Mouse (Mus musculus) heart, embryonic 15.5 days (tissue): ENCODE data around the gene Ace. TPM values are rescaled to one million over a fixed set of nuclear protein-coding genes. Genes with fewer than 3 reads are reported as not detected.

Experiments
- ATAC-seq: fragments of 200-750 bp; cut with Nextera tagmentation; replicated peaks from 2 replicates; pipeline ENCODE4 v1.8.0; 2017; ENCODE audit warnings: low read depth, moderate TSS enrichment; ENCODE audit not compliant: insufficient number of reproducible peaks, insufficient read depth, low FRiP score
- H3K27ac ChIP-seq: fragments of 300-500 bp; sonication (generic); 2 replicates; pipeline ENCODE4 v1.5.1; 2015; ENCODE audit warnings: mild to moderate bottlenecking, inconsistent platforms
- H3K27me3 ChIP-seq: fragments of 300-500 bp; sonication (generic); 2 replicates; pipeline ENCODE4 v1.6.1; 2015; ENCODE audit warnings: inconsistent platforms
- H3K36me3 ChIP-seq: fragments of 300-500 bp; sonication (generic); 2 replicates; pipeline ENCODE4 v1.6.1; 2015; ENCODE audit warnings: mild to moderate bottlenecking, inconsistent platforms
- H3K4me1 ChIP-seq: fragments of 300-500 bp; sonication (generic); replicated peaks from 2 replicates; pipeline ENCODE4 v1.6.1; 2015; ENCODE audit warnings: inconsistent platforms
- H3K4me2 ChIP-seq: fragments of 300-500 bp; sonication (generic); 2 replicates; pipeline ENCODE4 v1.6.1; 2015; ENCODE audit warnings: inconsistent platforms, mild to moderate bottlenecking, moderate library complexity
- H3K4me3 ChIP-seq: fragments of 300-500 bp; sonication (generic); 2 replicates; pipeline ENCODE4 v1.5.1; 2015; ENCODE audit warnings: mild to moderate bottlenecking, inconsistent platforms
- H3K9ac ChIP-seq: fragments of 300-500 bp; sonication (generic); 2 replicates; pipeline ENCODE4 v1.6.1; 2015; ENCODE audit warnings: mild to moderate bottlenecking, inconsistent platforms
- H3K9me3 ChIP-seq: fragments of 300-500 bp; sonication (generic); replicated peaks from 2 replicates; pipeline ENCODE4 v1.6.1; 2016; ENCODE audit warnings: inconsistent platforms
- WGBS: fragments of 180-500 bp; shearing (Covaris S2); methylation state at CpG from one replicate; pipeline ENCODE4 v1.1.7; 2015; ENCODE audit warnings: mixed read lengths; 5-methylcytosine and 5-hydroxymethylcytosine counted together
- polyA plus RNA-seq: library from polyadenylated mRNA; unstranded; fragments of >200 nt; fragmentation: Nextera tagmentation; extraction: Ambion mirVana; gene quantifications from 2 replicates; pipeline ENCODE4 v1.2.1, GENCODE M21; 2015

Gene Ace
- polyA plus RNA-seq, 1 experiment from 2014 or later = 3.3 TPM

- no peak overlapping the region for H3K27ac ChIP-seq
- no peaks in the 10 kb centered on the region for H3K36me3 ChIP-seq
- WGBS = 74% methylated on average over 2 of the region's 2 CpGs
- H3K4me3 ChIP-seq = no peak overlapping the region
- peaks cover 19% of the 10 kb centered on the region for H3K4me1 ChIP-seq
- no peaks in the 10 kb centered on the region for H3K9me3 ChIP-seq
- H3K27me3 ChIP-seq = peaks cover 20% of the 10 kb centered on the region; the same call in 1 of the 2 replicates
- ATAC-seq = no peak
- no peak overlapping the region for H3K9ac ChIP-seq
- no peak overlapping the region for H3K4me2 ChIP-seq
Measured at GRCm38 (mm10) chr11:105948255-105948654, 19.5 kb upstream of the Ace start.

- Histone ChIP-seq H3K9ac (no peak overlapping the region), H3K4me2 (no peak overlapping the region), H3K9me3 (no peaks in the 10 kb centered on the region), H3K4me3 (no peak overlapping the region), H3K27ac (no peak overlapping the region), H3K4me1 (no peaks in the 10 kb centered on the region), H3K27me3 (peaks cover 20% of the 10 kb centered on the region; the same call in 1 of the 2 replicates), H3K36me3 (no peaks in the 10 kb centered on the region)
- WGBS = 55% methylated on average over 4 of the region's 4 CpGs
- ATAC-seq = no peak
Measured at GRCm38 (mm10) chr11:105950519-105950918, 17.2 kb upstream of the Ace start.

GRCm38 (mm10) chr11:105951601-105952044 lies 16.1 kb upstream of the Ace start:
- Histone ChIP-seq H3K9me3 (no peaks in the 10 kb centered on the region), H3K4me1 (no peaks in the 10 kb centered on the region), H3K4me3 (no peak overlapping the region), H3K9ac (no peak overlapping the region), H3K27ac (no peak overlapping the region), H3K27me3 (peaks cover 17% of the 10 kb centered on the region; the same call in 1 of the 2 replicates), H3K4me2 (no peak overlapping the region), H3K36me3 (no peaks in the 10 kb centered on the region)
- WGBS = 53% methylated on average over 3 of the region's 3 CpGs
- ATAC-seq = no peak

GRCm38 (mm10) chr11:105952111-105952510 lies 15.6 kb upstream of the Ace start:
- Histone ChIP-seq H3K4me1 (no peaks in the 10 kb centered on the region), H3K36me3 (no peaks in the 10 kb centered on the region), H3K4me2 (no peak overlapping the region), H3K4me3 (no peak overlapping the region), H3K9ac (no peak overlapping the region), H3K27ac (no peak overlapping the region), H3K27me3 (peaks cover 16% of the 10 kb centered on the region; the same call in 1 of the 2 replicates), H3K9me3 (no peaks in the 10 kb centered on the region)
- no peak for ATAC-seq
- 85% methylated on average over 9 of the region's 9 CpGs for WGBS

GRCm38 (mm10) chr11:105952911-105953386 lies 14.8 kb upstream of the Ace start, which contains the start of gene Cyb561:
Gene Cyb561 (minus strand): TSS chr11:105953336.
- H3K36me3 ChIP-seq = no peaks in the 10 kb centered on the region
- H3K4me2 ChIP-seq = no peak within 1 kb of the TSS
- H3K9me3 ChIP-seq = no peaks in the 10 kb centered on the region
- no peak within 1 kb of the TSS for H3K4me3 ChIP-seq
- no peak within 1 kb of the TSS for H3K9ac ChIP-seq
- 68% methylated on average over 12 of the region's 12 CpGs for WGBS
- peaks cover 13% of the 10 kb centered on the region; the same call in 1 of the 2 replicates for H3K27me3 ChIP-seq
- H3K4me1 ChIP-seq = no peaks in the 10 kb centered on the region
- ATAC-seq = no peak
- no peak within 1 kb of the TSS for H3K27ac ChIP-seq

GRCm38 (mm10) chr11:105953402-105953801 lies 14.3 kb upstream of the Ace start:
- H3K9ac ChIP-seq = no peak overlapping the region
- no peak overlapping the region for H3K27ac ChIP-seq
- peak; percentile 51; the same call in 1 of the 2 replicates for ATAC-seq
- H3K27me3 ChIP-seq = peaks cover 11% of the 10 kb centered on the region; the same call in 1 of the 2 replicates
- no peak overlapping the region for H3K4me2 ChIP-seq
- no peaks in the 10 kb centered on the region for H3K9me3 ChIP-seq
- WGBS = 52% methylated on average over 6 of the region's 6 CpGs
- H3K4me1 ChIP-seq = 0 out of 2 replicates have a peak, but pooled peaks cover 3% of the 10 kb centered on the region
- H3K36me3 ChIP-seq = no peaks in the 10 kb centered on the region
- no peak overlapping the region for H3K4me3 ChIP-seq

- no peak overlapping the region for H3K27ac ChIP-seq
- no peak overlapping the region for H3K4me3 ChIP-seq
- peaks cover 15% of the 10 kb centered on the region for H3K4me1 ChIP-seq
- 0 out of 2 replicates have a peak, but pooled peaks cover 4% of the 10 kb centered on the region for H3K27me3 ChIP-seq
- no peak overlapping the region for H3K4me2 ChIP-seq
- no peaks in the 10 kb centered on the region for H3K9me3 ChIP-seq
- no peak for ATAC-seq
- no peaks in the 10 kb centered on the region for H3K36me3 ChIP-seq
- H3K9ac ChIP-seq = no peak overlapping the region
- WGBS = 84% methylated on average over 28 of the region's 28 CpGs
Measured at GRCm38 (mm10) chr11:105955815-105956430, 11.8 kb upstream of the Ace start.

GRCm38 (mm10) chr11:105957501-105957900 lies 10.2 kb upstream of the Ace start:
- Histone ChIP-seq H3K27ac (0 out of 2 replicates have a peak overlapping the region, but pooled peaks have one; percentile 1), H3K4me1 (peaks cover 15% of the 10 kb centered on the region), H3K9ac (no peak overlapping the region), H3K27me3 (no peaks in the 10 kb centered on the region), H3K4me3 (no peak overlapping the region), H3K9me3 (no peaks in the 10 kb centered on the region), H3K36me3 (no peaks in the 10 kb centered on the region), H3K4me2 (no peak overlapping the region)
- 57% methylated on average over 6 of the region's 6 CpGs for WGBS
- ATAC-seq = no peak

GRCm38 (mm10) chr11:105958566-105958965 lies 9.2 kb upstream of the Ace start:
- 38% methylated on average over 1 of the region's 1 CpGs for WGBS
- Histone ChIP-seq H3K4me2 (no peak overlapping the region), H3K9ac (no peak overlapping the region), H3K36me3 (no peaks in the 10 kb centered on the region), H3K27ac (no peak overlapping the region; the same call in 1 of the 2 replicates), H3K27me3 (no peaks in the 10 kb centered on the region), H3K9me3 (no peaks in the 10 kb centered on the region), H3K4me3 (no peak overlapping the region), H3K4me1 (peaks cover 15% of the 10 kb centered on the region)
- no peak for ATAC-seq

GRCm38 (mm10) chr11:105959355-105959754 lies 8.4 kb upstream of the Ace start:
- Histone ChIP-seq H3K27me3 (no peaks in the 10 kb centered on the region), H3K4me2 (peak overlapping the region; percentile 45), H3K4me1 (peaks cover 15% of the 10 kb centered on the region), H3K9me3 (no peaks in the 10 kb centered on the region), H3K9ac (peak overlapping the region; percentile 2; the same call in 1 of the 2 replicates), H3K27ac (no peak overlapping the region), H3K4me3 (0 out of 2 replicates have a peak overlapping the region, but pooled peaks have one; percentile 5), H3K36me3 (no peaks in the 10 kb centered on the region)
- WGBS = 4% methylated on average over 17 of the region's 17 CpGs
- ATAC-seq = 0 out of 2 replicates have a peak, but pooled peaks have one; percentile 31

GRCm38 (mm10) chr11:105964691-105965090 lies 3.1 kb upstream of the Ace start:
- H3K36me3 ChIP-seq = no peaks in the 10 kb centered on the region
- no peak overlapping the region for H3K4me3 ChIP-seq
- no peak overlapping the region for H3K4me2 ChIP-seq
- H3K4me1 ChIP-seq = peaks cover 16% of the 10 kb centered on the region
- peaks cover 42% of the 10 kb centered on the region for H3K27me3 ChIP-seq
- no peak overlapping the region for H3K9ac ChIP-seq
- no peak overlapping the region for H3K27ac ChIP-seq
- WGBS = 66% methylated on average over 5 of the region's 5 CpGs
- H3K9me3 ChIP-seq = no peaks in the 10 kb centered on the region
- ATAC-seq = no peak
